ENCODE assay signal across 12 mouse cellular contexts in the genomic region with DNA sequence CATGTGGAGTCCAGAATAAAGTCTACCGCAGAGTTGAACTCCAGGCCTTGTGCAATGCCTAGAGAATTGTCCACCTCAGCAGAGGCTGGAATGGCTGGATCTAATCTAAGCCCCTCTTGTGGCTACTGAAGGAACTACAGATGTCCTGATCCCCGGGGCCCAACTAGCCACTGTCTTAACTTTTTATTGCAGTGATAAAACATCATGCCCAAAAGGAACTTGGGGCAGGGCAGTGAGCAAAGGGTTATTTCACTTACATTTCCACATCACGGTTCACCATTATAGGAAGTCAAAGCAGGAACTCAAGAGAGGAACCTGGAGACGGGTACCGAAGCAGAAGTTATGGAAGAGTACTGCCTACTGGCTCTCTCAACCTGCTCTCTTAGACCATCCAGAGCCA. TPM values are rescaled to one million over a fixed set of nuclear protein-coding genes. Genes with fewer than 3 reads are reported as not detected.
DNase-seq lines count a peak whose midpoint lies in the region; ATAC-seq and TF ChIP-seq lines count a peak whose summit lies in the region.
"Had no signal": no experiment of that assay in that cellular context is flagged by ENCODE, and none has a peak within 500 bp of the region (broad histone marks: within the 10 kb centered on the region; RNA-seq: fewer than 3 reads in every experiment).

No protein-coding gene starts in this region.

- no peak overlapping the region for H3K9ac ChIP-seq in intestine, postnatal 0 days (ENCODE audit: low read depth, low read length)
- no peak overlapping the region for H3K9ac ChIP-seq in intestine, embryonic 15.5 days
- H3K9ac ChIP-seq: heart, embryonic 15.5 days; midbrain, embryonic 12.5 days; stomach, embryonic 15.5 days had no signal

- H3K4me1 ChIP-seq in intestine, postnatal 0 days (replicated peaks; ENCODE audit: control insufficient read depth, insufficient read depth, low read length): no peaks in the 10 kb centered on the region; the same call in 1 of the 2 replicates
- no peaks in the 10 kb centered on the region for H3K4me1 ChIP-seq in intestine, embryonic 15.5 days (replicated peaks)
- H3K4me1 ChIP-seq in midbrain, embryonic 10.5 days: 0 out of 2 replicates have a peak, but pooled peaks cover 3% of the 10 kb centered on the region
- H3K4me1 ChIP-seq: midbrain, embryonic 12.5 days; stomach, embryonic 15.5 days had no signal

- peak; percentile 20 for DNase-seq in ES-CJ7 (ENCODE audit: low read depth, low spot score)
- peak; percentile 55 for DNase-seq in lung, postnatal 14 days
- no peak for DNase-seq in spleen, adult 12 weeks (ENCODE audit: low spot score)
- DNase-seq in midbrain, embryonic 10.5 days (ENCODE audit: low spot score): no peak
- DNase-seq in gastrocnemius, postnatal 36 days: no peak
- DNase-seq: cerebellum, adult 11 months had no signal

- no peak overlapping the region for H3K4me3 ChIP-seq in intestine, postnatal 0 days (ENCODE audit: low read depth, low read length)
- H3K4me3 ChIP-seq in intestine, embryonic 15.5 days (replicated peaks): no peak overlapping the region
- H3K4me3 ChIP-seq in midbrain, embryonic 10.5 days: no peak overlapping the region
- H3K4me3 ChIP-seq: heart, embryonic 15.5 days; midbrain, embryonic 12.5 days; stomach, embryonic 15.5 days had no signal

- intact Hi-C loops in gastrocnemius, postnatal 36 days (cut with DNase I): no loop called here

- no peaks in the 10 kb centered on the region for H3K36me3 ChIP-seq in intestine, postnatal 0 days (ENCODE audit: control insufficient read depth, insufficient read depth)
- no peaks in the 10 kb centered on the region for H3K36me3 ChIP-seq in intestine, embryonic 15.5 days
- H3K36me3 ChIP-seq in midbrain, embryonic 10.5 days: no peaks in the 10 kb centered on the region
- H3K36me3 ChIP-seq: heart, embryonic 15.5 days; midbrain, embryonic 12.5 days; stomach, embryonic 15.5 days had no signal

- no peak overlapping the region for H3K4me2 ChIP-seq in intestine, postnatal 0 days (replicated peaks; ENCODE audit: low read depth)
- no peak overlapping the region for H3K4me2 ChIP-seq in intestine, embryonic 15.5 days (replicated peaks)
- H3K4me2 ChIP-seq: heart, embryonic 15.5 days; midbrain, embryonic 12.5 days; stomach, embryonic 15.5 days had no signal

- ATAC-seq in intestine, postnatal 0 days: peak; percentile 37
- no peak for ATAC-seq in intestine, embryonic 15.5 days
- peak; percentile 85 for ATAC-seq in common myeloid progenitor, adult 5-6 weeks (replicated peaks; ENCODE audit: low read depth, poor library complexity, severe bottlenecking)

- no peaks in the 10 kb centered on the region for H3K27me3 ChIP-seq in intestine, postnatal 0 days (replicated peaks; ENCODE audit: control insufficient read depth, insufficient read depth, low read length)
- H3K27me3 ChIP-seq in intestine, embryonic 15.5 days (replicated peaks): no peaks in the 10 kb centered on the region
- H3K27me3 ChIP-seq in midbrain, embryonic 10.5 days (ENCODE audit: low read depth, poor library complexity, severe bottlenecking): no peaks in the 10 kb centered on the region
- H3K27me3 ChIP-seq: heart, embryonic 15.5 days; midbrain, embryonic 12.5 days; stomach, embryonic 15.5 days had no signal

- peak overlapping the region; percentile 68; the same call in 1 of the 2 replicates for H3K27ac ChIP-seq in intestine, postnatal 0 days (ENCODE audit: low read depth, low read length)
- H3K27ac ChIP-seq in intestine, embryonic 15.5 days: no peak overlapping the region
- H3K27ac ChIP-seq in midbrain, embryonic 10.5 days (replicated peaks): no peak overlapping the region
- H3K27ac ChIP-seq: heart, embryonic 15.5 days; midbrain, embryonic 12.5 days; stomach, embryonic 15.5 days had no signal

- TF ChIP-seq CTCF in intestine, postnatal 0 days (IDR thresholded peaks at IDR 0.05; ENCODE audit: low read depth): peak; percentile 73

- H3K9me3 ChIP-seq in intestine, postnatal 0 days (ENCODE audit: control insufficient read depth): no peaks in the 10 kb centered on the region
- H3K9me3 ChIP-seq in intestine, embryonic 15.5 days: no peaks in the 10 kb centered on the region; the same call in 1 of the 2 replicates
- H3K9me3 ChIP-seq in midbrain, embryonic 10.5 days (replicated peaks): peaks cover 5% of the 10 kb centered on the region; the same call in 1 of the 2 replicates
- H3K9me3 ChIP-seq: heart, embryonic 15.5 days; midbrain, embryonic 12.5 days; stomach, embryonic 15.5 days had no signal

- WGBS in intestine, postnatal 0 days: 48% methylated on average over 5 of the region's 5 CpGs
- 67% methylated on average over 5 of the region's 5 CpGs for WGBS in intestine, embryonic 15.5 days
- WGBS in midbrain, embryonic 10.5 days: 77% methylated on average over 5 of the region's 5 CpGs

RNA-seq across cellular contexts. Expression of a gene that starts 7.8 kb away (rescaled TPM):
- polyA plus RNA-seq in intestine, postnatal 0 days (2015; fragmentation: Nextera tagmentation; extraction: Ambion mirVana): 3.2 and 3.7 TPM in 2 replicates
- polyA plus RNA-seq in intestine, embryonic 15.5 days (2015; fragmentation: Nextera tagmentation; extraction: Ambion mirVana): 7.3 and 8.0 TPM in 2 replicates
- 8.8 and 16.2 TPM in 2 replicates for total RNA-seq in common myeloid progenitor, adult 5-6 weeks (2017)
- 7.2 and 7.7 TPM in 2 replicates for polyA plus RNA-seq in midbrain, embryonic 10.5 days (2016; fragmentation: Nextera tagmentation; extraction: Ambion mirVana)
- total RNA-seq in gastrocnemius, postnatal 36 days (2021): 1 to 10 TPM; 1.8 to 2.0 TPM

RNA-seq across cellular contexts. Expression of a gene that starts 20.6 kb away (rescaled TPM):
- 50.2 and 50.9 TPM in 2 replicates for polyA plus RNA-seq in intestine, postnatal 0 days (2015; fragmentation: Nextera tagmentation; extraction: Ambion mirVana)
- polyA plus RNA-seq in intestine, embryonic 15.5 days (2015; fragmentation: Nextera tagmentation; extraction: Ambion mirVana): 34.2 and 40.5 TPM in 2 replicates
- 2.4 TPM in 1 of 2 replicates, not detected in the other for total RNA-seq in common myeloid progenitor, adult 5-6 weeks (2017)
- 12.8 TPM in 2 replicates for polyA plus RNA-seq in midbrain, embryonic 10.5 days (2016; fragmentation: Nextera tagmentation; extraction: Ambion mirVana)
- 10 to 100 TPM in 1 of 2 experiments, 1 to 10 TPM in 1; 7.2 to 12.0 TPM for total RNA-seq in gastrocnemius, postnatal 36 days (2021)

Comparison
In these comparisons a context has a peak if more than half of its experiments do, and no peak if none do; other contexts are left out.
1. DNase-seq: peak in ES-CJ7 (single experiment) and lung, postnatal 14 days (single experiment); none in spleen, adult 12 weeks (single experiment), midbrain, embryonic 10.5 days (single experiment) and gastrocnemius, postnatal 36 days (0 of 2).